Mouse (Mus musculus): Measurements from ENCODE around the gene Etfa. TPM values are rescaled to one million over a fixed set of nuclear protein-coding genes. Genes with fewer than 3 reads are reported as not detected.

Gene Etfa
- polyA plus RNA-seq, 1 experiment: 62.1 TPM

DNA sequence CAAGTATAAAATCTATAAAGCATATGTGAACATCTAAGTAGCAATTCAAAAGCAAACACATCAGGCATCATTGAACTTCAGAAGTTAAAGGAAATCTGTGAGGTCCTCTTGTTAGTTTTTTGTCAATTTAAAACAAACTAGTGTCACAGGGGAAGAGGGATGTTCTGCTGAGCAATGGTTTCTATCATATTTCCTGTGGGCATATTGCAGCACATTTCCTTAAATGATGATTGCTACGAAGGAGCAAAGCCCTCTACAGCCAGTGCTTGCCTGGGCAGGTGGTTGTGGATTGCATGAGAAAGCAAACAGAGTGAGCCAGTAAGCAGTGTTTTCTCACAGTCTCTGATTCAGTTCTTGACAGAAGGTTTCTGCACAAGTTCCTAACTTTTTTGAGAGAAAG lies 36.0 kb downstream of the Etfa start:
- no peaks in the 10 kb centered on the region for H3K4me1 ChIP-seq (ENCODE audit: control insufficient read depth, insufficient read depth, insufficient read length, low read length)
- no peak overlapping the region for H3K4me3 ChIP-seq (ENCODE audit: low read depth, low read length)
- 64% methylated on average over 1 of the region's 1 CpGs for WGBS
- H3K27ac ChIP-seq (ENCODE audit: insufficient read depth, low read depth, low read length): no peak overlapping the region
- no peaks in the 10 kb centered on the region for H3K27me3 ChIP-seq (ENCODE audit: control insufficient read depth, insufficient read depth, low read length)
- no peak for TF ChIP-seq CTCF (IDR thresholded peaks at IDR 0.05; ENCODE audit: extremely low read depth, insufficient read length, insufficient replicate concordance, low read depth, low read length)
- peaks cover 11% of the 10 kb centered on the region for H3K36me3 ChIP-seq (ENCODE audit: control insufficient read depth, insufficient read depth, low read length)

DNA sequence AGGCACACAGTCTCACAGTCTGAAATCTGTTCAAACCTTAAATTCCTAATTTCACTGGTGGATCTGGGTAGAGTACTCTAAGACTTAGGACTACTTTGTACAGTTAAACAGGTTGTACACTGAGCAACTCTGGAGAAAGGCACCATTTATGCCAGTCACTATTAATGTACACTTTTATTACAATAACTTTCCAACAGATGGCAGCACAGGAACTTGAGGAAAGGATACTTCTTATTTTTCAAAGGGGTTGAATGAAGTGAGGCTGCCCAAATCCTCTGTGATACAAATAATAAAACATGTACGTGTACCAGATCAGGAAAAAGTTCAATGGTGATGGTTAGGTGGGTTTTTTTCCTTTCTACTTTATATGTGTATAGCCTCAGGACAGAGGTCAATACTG lies 43.6 kb downstream of the Etfa start:
- WGBS: 43% methylated on average over 1 of the region's 1 CpGs
- H3K27me3 ChIP-seq (ENCODE audit: control insufficient read depth, insufficient read depth, low read length): no peaks in the 10 kb centered on the region
- H3K4me1 ChIP-seq (ENCODE audit: control insufficient read depth, insufficient read depth, insufficient read length, low read length): no peaks in the 10 kb centered on the region
- H3K27ac ChIP-seq (ENCODE audit: insufficient read depth, low read depth, low read length): no peak overlapping the region
- TF ChIP-seq POLR2A (IDR thresholded peaks at IDR 0.05; ENCODE audit: low read depth, low read length) (no peak), CTCF (IDR thresholded peaks at IDR 0.05; ENCODE audit: extremely low read depth, insufficient read length, insufficient replicate concordance, low read depth, low read length) (no peak)
- peaks cover 9% of the 10 kb centered on the region for H3K36me3 ChIP-seq (ENCODE audit: control insufficient read depth, insufficient read depth, low read length)
- no peak overlapping the region for H3K4me3 ChIP-seq (ENCODE audit: low read depth, low read length)

DNA sequence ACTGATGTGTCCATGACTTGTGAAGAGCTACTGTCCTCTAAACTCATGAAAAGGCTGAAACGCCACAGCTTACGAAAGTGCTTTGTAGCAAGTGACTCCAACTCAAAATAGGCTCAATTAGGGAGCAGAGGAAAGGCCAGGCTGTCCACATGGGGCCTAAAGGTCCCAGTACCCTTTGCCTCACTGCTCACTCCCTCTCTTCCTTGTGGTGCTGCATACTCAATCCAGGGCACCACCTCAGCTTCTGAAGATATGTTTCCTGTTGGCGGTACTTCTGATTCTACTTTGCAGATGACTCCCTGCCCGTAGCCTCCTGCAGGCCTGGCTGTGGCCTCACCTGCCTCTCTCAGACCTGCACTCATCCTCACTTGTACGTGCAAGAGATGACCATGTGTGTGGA lies 58.7 kb downstream of the Etfa start:
- Histone ChIP-seq H3K36me3 (ENCODE audit: control insufficient read depth, insufficient read depth, low read length) (peaks cover 9% of the 10 kb centered on the region), H3K27me3 (ENCODE audit: control insufficient read depth, insufficient read depth, low read length) (no peaks in the 10 kb centered on the region), H3K4me1 (ENCODE audit: control insufficient read depth, insufficient read depth, insufficient read length, low read length) (no peaks in the 10 kb centered on the region), H3K4me3 (ENCODE audit: low read depth, low read length) (no peak overlapping the region), H3K27ac (ENCODE audit: insufficient read depth, low read depth, low read length) (no peak overlapping the region)
- TF ChIP-seq CTCF (IDR thresholded peaks at IDR 0.05; ENCODE audit: extremely low read depth, insufficient read length, insufficient replicate concordance, low read depth, low read length): no peak
- TF ChIP-seq POLR2A (IDR thresholded peaks at IDR 0.05; ENCODE audit: low read depth, low read length): no peak
- WGBS: 95% methylated on average over 5 of the region's 5 CpGs

DNA sequence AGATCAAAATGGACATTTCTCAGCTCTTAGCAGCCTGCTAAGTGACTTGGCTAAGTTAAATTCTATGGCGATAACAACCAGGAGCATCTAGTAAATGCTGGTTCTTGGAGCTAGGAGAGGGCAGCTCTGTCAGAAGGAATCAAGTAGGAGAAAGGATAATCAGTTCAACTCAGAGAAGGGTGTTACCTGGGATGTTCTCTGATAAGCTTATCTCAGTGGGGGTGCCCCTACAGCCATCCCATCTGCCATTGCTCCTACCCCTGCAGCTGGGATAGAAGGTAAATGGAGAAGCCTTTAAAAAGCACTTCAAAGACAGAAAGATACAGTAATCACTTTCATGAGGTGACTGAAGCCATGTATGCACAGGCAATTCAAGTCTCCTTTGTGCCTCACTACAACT lies 59.1 kb downstream of the Etfa start:
- H3K27ac ChIP-seq (ENCODE audit: insufficient read depth, low read depth, low read length): no peak overlapping the region
- H3K36me3 ChIP-seq (ENCODE audit: control insufficient read depth, insufficient read depth, low read length): peaks cover 9% of the 10 kb centered on the region
- no peaks in the 10 kb centered on the region for H3K4me1 ChIP-seq (ENCODE audit: control insufficient read depth, insufficient read depth, insufficient read length, low read length)
- H3K27me3 ChIP-seq (ENCODE audit: control insufficient read depth, insufficient read depth, low read length): no peaks in the 10 kb centered on the region
- H3K4me3 ChIP-seq (ENCODE audit: low read depth, low read length): no peak overlapping the region
- no peak for TF ChIP-seq POLR2A (IDR thresholded peaks at IDR 0.05; ENCODE audit: low read depth, low read length)
- 96% methylated on average over 1 of the region's 1 CpGs for WGBS

- Histone ChIP-seq H3K4me1 (ENCODE audit: control insufficient read depth, insufficient read depth, insufficient read length, low read length) (no peaks in the 10 kb centered on the region), H3K27me3 (ENCODE audit: control insufficient read depth, insufficient read depth, low read length) (no peaks in the 10 kb centered on the region), H3K4me3 (ENCODE audit: low read depth, low read length) (no peak overlapping the region), H3K36me3 (ENCODE audit: control insufficient read depth, insufficient read depth, low read length) (peaks cover 8% of the 10 kb centered on the region), H3K27ac (ENCODE audit: insufficient read depth, low read depth, low read length) (no peak overlapping the region)
- WGBS: 98% methylated on average over 3 of the region's 3 CpGs
- no peak for TF ChIP-seq POLR2A (IDR thresholded peaks at IDR 0.05; ENCODE audit: low read depth, low read length)
- TF ChIP-seq CTCF (IDR thresholded peaks at IDR 0.05; ENCODE audit: extremely low read depth, insufficient read length, insufficient replicate concordance, low read depth, low read length): no peak
Observed at GRCm38 (mm10) chr9:55451426-55451825, 60.6 kb downstream of the Etfa start.

DNA sequence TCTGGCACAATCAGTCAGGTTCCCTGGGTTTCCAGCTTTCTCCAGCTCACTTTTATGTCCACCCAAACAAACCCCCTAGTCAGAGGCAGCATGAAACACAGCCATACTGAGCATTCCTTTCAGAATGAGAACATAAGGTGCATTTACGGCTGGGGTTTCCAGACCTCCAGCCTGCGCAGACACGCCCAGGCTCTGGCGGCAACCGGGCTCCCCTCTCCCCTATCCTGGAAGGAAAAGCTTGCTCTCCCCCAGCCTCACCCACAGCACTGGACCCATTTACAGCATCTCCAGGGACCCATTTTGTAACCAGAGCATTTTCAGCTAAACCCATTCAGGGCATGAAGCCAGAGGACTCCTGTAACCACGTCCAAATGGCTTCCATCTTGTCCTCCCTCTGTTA lies 62.0 kb downstream of the Etfa start:
- 88% methylated on average over 6 of the region's 6 CpGs for whole genome bisulfite sequencing

DNA sequence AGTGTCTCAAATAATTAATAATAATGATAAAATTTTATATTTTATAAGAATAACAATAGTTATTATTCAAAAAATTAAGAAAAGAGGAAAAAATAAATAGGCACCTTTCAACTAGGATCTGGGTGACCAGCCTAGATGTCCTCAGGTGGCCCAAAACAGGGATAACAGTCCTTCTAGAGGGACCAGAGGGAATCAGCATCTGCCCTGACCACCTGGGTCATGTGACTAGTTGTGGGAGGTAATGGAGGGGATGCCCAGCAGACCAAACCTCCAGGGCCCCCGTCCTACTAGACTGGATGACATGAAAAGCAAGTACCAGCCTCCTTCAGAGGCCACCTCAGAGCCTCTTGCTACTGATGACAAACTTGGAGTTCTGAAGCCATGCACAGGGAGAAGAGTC lies 62.9 kb downstream of the Etfa start:
- no peak overlapping the region for H3K4me3 ChIP-seq (ENCODE audit: low read depth, low read length)
- TF ChIP-seq POLR2A (IDR thresholded peaks at IDR 0.05; ENCODE audit: low read depth, low read length): no peak
- TF ChIP-seq CTCF (IDR thresholded peaks at IDR 0.05; ENCODE audit: extremely low read depth, insufficient read length, insufficient replicate concordance, low read depth, low read length): no peak
- H3K4me1 ChIP-seq (ENCODE audit: control insufficient read depth, insufficient read depth, insufficient read length, low read length): peaks cover 3% of the 10 kb centered on the region; the same call in 1 of the 2 replicates
- H3K27ac ChIP-seq (ENCODE audit: insufficient read depth, low read depth, low read length): no peak overlapping the region
- no peaks in the 10 kb centered on the region for H3K36me3 ChIP-seq (ENCODE audit: control insufficient read depth, insufficient read depth, low read length)
- no peaks in the 10 kb centered on the region for H3K27me3 ChIP-seq (ENCODE audit: control insufficient read depth, insufficient read depth, low read length)
- WGBS: 75% methylated on average over 1 of the region's 1 CpGs

More for the DNA sequence above, 62.0 kb downstream of the Etfa start:
- TF ChIP-seq POLR2A (IDR thresholded peaks at IDR 0.05; ENCODE audit: low read depth, low read length) (no peak), CTCF (IDR thresholded peaks at IDR 0.05; ENCODE audit: extremely low read depth, insufficient read length, insufficient replicate concordance, low read depth, low read length) (no peak)
- Histone ChIP-seq H3K27ac (ENCODE audit: insufficient read depth, low read depth, low read length) (no peak overlapping the region), H3K4me3 (ENCODE audit: low read depth, low read length) (no peak overlapping the region), H3K36me3 (ENCODE audit: control insufficient read depth, insufficient read depth, low read length) (0 out of 2 replicates have a peak, but pooled peaks cover 2% of the 10 kb centered on the region), H3K4me1 (ENCODE audit: control insufficient read depth, insufficient read depth, insufficient read length, low read length) (no peaks in the 10 kb centered on the region), H3K27me3 (ENCODE audit: control insufficient read depth, insufficient read depth, low read length) (no peaks in the 10 kb centered on the region)

DNA sequence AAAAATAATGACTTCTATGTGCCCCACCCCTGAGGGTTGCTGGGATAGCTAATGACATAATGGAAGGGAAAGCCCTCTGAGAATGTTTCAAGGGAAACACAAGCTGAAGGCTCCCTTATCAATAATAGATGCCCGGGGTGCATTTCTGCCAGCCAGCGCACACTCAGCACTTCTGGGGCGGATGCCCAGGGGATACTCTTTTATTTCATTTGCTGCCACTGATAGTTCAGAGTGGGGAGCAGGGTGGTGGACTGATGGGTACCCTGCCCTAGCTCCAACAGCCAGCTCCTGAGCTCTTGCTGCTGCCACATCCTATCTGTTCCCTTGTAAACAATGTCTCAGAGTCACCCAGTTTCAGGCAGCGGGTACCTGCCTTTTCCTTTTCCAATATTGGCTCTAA lies 64.5 kb downstream of the Etfa start:
- no peak for TF ChIP-seq POLR2A (IDR thresholded peaks at IDR 0.05; ENCODE audit: low read depth, low read length)
- WGBS: 81% methylated on average over 4 of the region's 4 CpGs
- H3K36me3 ChIP-seq (ENCODE audit: control insufficient read depth, insufficient read depth, low read length): no peaks in the 10 kb centered on the region; the same call in 1 of the 2 replicates
- H3K4me1 ChIP-seq (ENCODE audit: control insufficient read depth, insufficient read depth, insufficient read length, low read length): peaks cover 9% of the 10 kb centered on the region; the same call in 1 of the 2 replicates
- H3K4me3 ChIP-seq (ENCODE audit: low read depth, low read length): no peak overlapping the region
- no peak overlapping the region for H3K27ac ChIP-seq (ENCODE audit: insufficient read depth, low read depth, low read length)
- no peaks in the 10 kb centered on the region for H3K27me3 ChIP-seq (ENCODE audit: control insufficient read depth, insufficient read depth, low read length)

Measured in small intestine, adult 2 months (tissue).